Mouse (Mus musculus) heart, postnatal 0 days (tissue): ENCODE measurements at regions not wholly inside any gene's neighbourhood (a gene's known extent, or its start where the extent isn't known, plus 50 kb on each side); places are given as distances from the start of the nearest gene placed in this dataset.

ENCODE experiments used
- ATAC-seq: fragments of 200-750 bp; cut with Nextera tagmentation; 2 replicates; pipeline ENCODE4 v1.8.0; 2017; ENCODE audit warnings: low read depth, moderate number of reproducible peaks, moderate library complexity; ENCODE audit not compliant: insufficient read depth
- DNase-seq: peaks from one replicate; pipeline ENCODE4 v3.0.0-alpha.2; 2016; ENCODE audit warnings: low spot score
- H3K27ac ChIP-seq: fragments of 300-500 bp; sonication (generic); 2 replicates; pipeline ENCODE4 v1.5.1; 2014; ENCODE audit warnings: low read depth, mild to moderate bottlenecking
- H3K27me3 ChIP-seq: fragments of 300-500 bp; sonication (generic); 2 replicates; pipeline ENCODE4 v1.6.1; 2014; ENCODE audit warnings: low read length, mixed read lengths; ENCODE audit not compliant: control insufficient read depth, insufficient read depth
- H3K36me3 ChIP-seq: fragments of 300-500 bp; sonication (generic); replicated peaks from 2 replicates; pipeline ENCODE4 v1.6.1; 2014; ENCODE audit warnings: low read length, mixed read lengths; ENCODE audit not compliant: control insufficient read depth, insufficient read depth
- H3K4me1 ChIP-seq: fragments of 300-500 bp; sonication (generic); 2 replicates; pipeline ENCODE4 v1.6.1; 2014; ENCODE audit warnings: antibody characterized with exemption; ENCODE audit not compliant: control insufficient read depth, insufficient read depth
- H3K4me2 ChIP-seq: fragments of 300-500 bp; sonication (generic); 2 replicates; pipeline ENCODE4 v1.6.1; 2014; ENCODE audit warnings: low read depth, mild to moderate bottlenecking, low read length, moderate library complexity
- H3K4me3 ChIP-seq: fragments of 300-500 bp; sonication (generic); 2 replicates; pipeline ENCODE4 v1.5.1; 2014; ENCODE audit warnings: low read depth, low read length
- H3K9ac ChIP-seq: fragments of 300-500 bp; sonication (generic); replicated peaks from 2 replicates; pipeline ENCODE4 v1.6.1; 2014; ENCODE audit warnings: low read depth, low read length, mixed read lengths
- H3K9me3 ChIP-seq: fragments of 300-500 bp; sonication (generic); replicated peaks from 2 replicates; pipeline ENCODE4 v1.6.1; 2016; ENCODE audit warnings: low read length; ENCODE audit not compliant: control insufficient read depth
- CTCF ChIP-seq: IDR thresholded peaks from 2 replicates; pipeline ENCODE4 v1.5.1; 2016; ENCODE audit warnings: antibody characterized with exemption, control low read depth, low read depth
- EP300 ChIP-seq: IDR thresholded peaks from 2 replicates; pipeline ENCODE4 v1.6.1; 2016; ENCODE audit warnings: antibody characterized with exemption, low read depth
- WGBS: fragments of 180-500 bp; shearing (Covaris S2); extraction: QIAGEN DNeasy Blood & Tissue Kit; methylation state at CpG from one replicate; pipeline ENCODE4 v1.1.7; 2014; 5-methylcytosine and 5-hydroxymethylcytosine counted together

- 62% methylated on average over 6 of the region's 6 CpGs for WGBS
- H3K4me1 ChIP-seq = no peaks in the 10 kb centered on the region
- no peak overlapping the region for H3K9ac ChIP-seq
- H3K27me3 ChIP-seq = 0 out of 2 replicates have a peak, but pooled peaks cover 3% of the 10 kb centered on the region
- H3K27ac ChIP-seq = no peak overlapping the region
- ATAC-seq = no peak
- TF ChIP-seq EP300 = no peak
- TF ChIP-seq CTCF = no peak
- no peaks in the 10 kb centered on the region for H3K9me3 ChIP-seq
- no peak overlapping the region for H3K4me2 ChIP-seq
- H3K36me3 ChIP-seq = no peaks in the 10 kb centered on the region
- H3K4me3 ChIP-seq = no peak overlapping the region
- DNase-seq = no peak
These were observed 61.5 kb downstream of the Ccna1 start for GRCm38 (mm10) chr3:54993761-54994160.

GRCm38 (mm10) chr3:54990073-54990472, 65.2 kb downstream of the Ccna1 start:
- 11% methylated on average over 5 of the region's 5 CpGs for WGBS
- Histone ChIP-seq H3K4me1 (no peaks in the 10 kb centered on the region), H3K36me3 (no peaks in the 10 kb centered on the region), H3K27me3 (no peaks in the 10 kb centered on the region), H3K4me3 (no peak overlapping the region), H3K4me2 (no peak overlapping the region), H3K9ac (no peak overlapping the region), H3K27ac (no peak overlapping the region), H3K9me3 (no peaks in the 10 kb centered on the region)
- ATAC-seq = no peak
- TF ChIP-seq CTCF (no peak), EP300 (no peak)
- DNase-seq = no peak

GRCm38 (mm10) chr3:54989358-54989757, 65.9 kb downstream of the Ccna1 start:
- Histone ChIP-seq H3K36me3 (no peaks in the 10 kb centered on the region), H3K27ac (no peak overlapping the region), H3K4me1 (no peaks in the 10 kb centered on the region), H3K4me3 (no peak overlapping the region), H3K27me3 (no peaks in the 10 kb centered on the region), H3K9ac (no peak overlapping the region), H3K9me3 (no peaks in the 10 kb centered on the region), H3K4me2 (no peak overlapping the region)
- TF ChIP-seq CTCF = no peak
- no peak for TF ChIP-seq EP300
- DNase-seq (peak; percentile 10), ATAC-seq (0 out of 2 replicates have a peak, but pooled peaks have one; percentile 30)
- 29% methylated on average over 8 of the region's 8 CpGs for WGBS

- no peak overlapping the region for H3K27ac ChIP-seq
- H3K9ac ChIP-seq = no peak overlapping the region
- no peak overlapping the region for H3K4me3 ChIP-seq
- DNase-seq = no peak
- no peaks in the 10 kb centered on the region for H3K9me3 ChIP-seq
- ATAC-seq = no peak
- no peaks in the 10 kb centered on the region for H3K36me3 ChIP-seq
- H3K4me2 ChIP-seq = no peak overlapping the region
- no peaks in the 10 kb centered on the region for H3K4me1 ChIP-seq
- H3K27me3 ChIP-seq = no peaks in the 10 kb centered on the region
- no peak for TF ChIP-seq CTCF
- TF ChIP-seq EP300 = no peak
- 68% methylated on average over 2 of the region's 2 CpGs for WGBS
These were observed 65.8 kb upstream of the Sertm1 start for GRCm38 (mm10) chr3:54981488-54981887.

- no peak for ATAC-seq
These were observed 64.6 kb upstream of the Sertm1 start for GRCm38 (mm10) chr3:54980312-54980711.

GRCm38 (mm10) chr3:54965512-54965911, 49.8 kb upstream of the Sertm1 start:
- no peak overlapping the region for H3K4me2 ChIP-seq
- H3K4me3 ChIP-seq = no peak overlapping the region
- H3K4me1 ChIP-seq = no peaks in the 10 kb centered on the region
- DNase-seq = no peak
- H3K27me3 ChIP-seq = no peaks in the 10 kb centered on the region
- TF ChIP-seq EP300 (no peak), CTCF (no peak)
- no peaks in the 10 kb centered on the region for H3K36me3 ChIP-seq
- no peak overlapping the region for H3K27ac ChIP-seq
- H3K9ac ChIP-seq = no peak overlapping the region
- no peaks in the 10 kb centered on the region for H3K9me3 ChIP-seq
- WGBS = 80% methylated on average over 6 of the region's 6 CpGs
- no peak for ATAC-seq

More at GRCm38 (mm10) chr3:54980312-54980711, 64.6 kb upstream of the Sertm1 start:
- Histone ChIP-seq H3K4me2 (no peak overlapping the region), H3K27me3 (no peaks in the 10 kb centered on the region), H3K27ac (no peak overlapping the region), H3K36me3 (no peaks in the 10 kb centered on the region), H3K4me1 (no peaks in the 10 kb centered on the region), H3K4me3 (no peak overlapping the region), H3K9me3 (no peaks in the 10 kb centered on the region), H3K9ac (no peak overlapping the region)
- DNase-seq = no peak
- whole genome bisulfite sequencing = 56% methylated on average over 2 of the region's 2 CpGs
- TF ChIP-seq EP300 = no peak
- TF ChIP-seq CTCF = no peak
